Mouse (Mus musculus): ENCODE results near the gene Rptor. TPM values are rescaled to one million over a fixed set of nuclear protein-coding genes. Genes with fewer than 3 reads are reported as not detected.

Gene Rptor
- polyA plus RNA-seq, 1 experiment from 2014 or later = 9.8 TPM

DNA sequence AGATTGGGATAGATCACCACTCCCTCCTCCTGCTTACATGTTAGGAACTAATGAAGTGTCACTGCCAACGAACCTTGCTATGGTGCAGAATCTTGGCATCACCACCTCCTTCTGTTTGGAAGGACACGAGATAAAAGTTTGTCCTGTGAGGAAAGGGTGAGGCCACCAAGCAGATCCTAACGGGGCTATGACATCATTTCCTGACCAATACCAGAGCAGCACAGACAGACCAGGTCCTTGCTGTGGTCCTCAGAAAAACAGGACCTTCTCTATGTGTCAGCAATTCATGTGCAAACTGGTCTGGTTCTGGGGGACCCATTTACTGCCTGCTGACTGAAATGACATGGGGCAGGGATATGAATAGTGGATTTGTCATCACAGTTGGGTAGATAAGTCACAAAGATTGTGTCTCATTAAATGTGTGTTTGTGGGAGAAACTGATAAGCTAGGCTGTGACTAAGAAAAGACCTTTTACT is 214.7 kb downstream of the Rptor start:
- peaks cover 22% of the 10 kb centered on the region for H3K4me1 ChIP-seq (ENCODE audit: control insufficient read depth, insufficient read depth, low read length)
- H3K4me2 ChIP-seq = no peak overlapping the region
- no peaks in the 10 kb centered on the region for H3K9me3 ChIP-seq (replicated peaks; ENCODE audit: control insufficient read depth, low read length)
- WGBS (ENCODE audit: insufficient replicate concordance) = 32% methylated on average over 3 of the region's 3 CpGs
- H3K9ac ChIP-seq (ENCODE audit: low read depth, low read length) = no peak overlapping the region
- no peak overlapping the region for H3K4me3 ChIP-seq (ENCODE audit: low read depth, low read length)
- H3K36me3 ChIP-seq (ENCODE audit: control insufficient read depth, insufficient read depth, low read length) = no peaks in the 10 kb centered on the region; the same call in 1 of the 2 replicates
- no peak; the same call in 1 of the 2 replicates for ATAC-seq (replicated peaks; ENCODE audit: insufficient number of reproducible peaks, low FRiP score, low TSS enrichment)
- no peaks in the 10 kb centered on the region for H3K27me3 ChIP-seq (ENCODE audit: control insufficient read depth, insufficient read depth, low read length)
- H3K27ac ChIP-seq (ENCODE audit: low read depth, low read length) = no peak overlapping the region

DNA sequence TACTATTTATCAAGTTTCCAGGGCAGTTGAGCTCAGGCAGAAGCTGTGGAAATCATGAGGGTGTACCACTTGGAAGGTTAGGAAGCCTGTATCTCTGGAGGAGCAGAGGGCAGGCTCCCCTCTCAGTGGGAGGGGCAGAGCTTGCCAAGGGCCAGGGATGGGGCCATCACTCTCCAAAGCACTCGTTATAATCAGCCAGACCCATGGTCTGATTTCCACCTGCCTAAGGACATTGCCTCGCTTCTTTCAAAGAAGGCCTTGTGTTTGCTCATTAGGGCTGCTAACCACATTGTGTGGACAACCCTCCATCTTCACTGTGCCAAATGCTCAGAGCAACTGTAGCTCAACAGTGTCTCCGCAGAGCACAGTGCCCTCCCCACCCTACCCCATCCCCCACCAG is 215.2 kb downstream of the Rptor start:
- no peak overlapping the region for H3K4me2 ChIP-seq
- no peak overlapping the region for H3K9ac ChIP-seq (ENCODE audit: low read depth, low read length)
- H3K27me3 ChIP-seq (ENCODE audit: control insufficient read depth, insufficient read depth, low read length) = no peaks in the 10 kb centered on the region
- 53% methylated on average over 3 of the region's 3 CpGs for WGBS (ENCODE audit: insufficient replicate concordance)
- H3K4me1 ChIP-seq (ENCODE audit: control insufficient read depth, insufficient read depth, low read length) = peaks cover 22% of the 10 kb centered on the region
- no peak overlapping the region for H3K27ac ChIP-seq (ENCODE audit: low read depth, low read length)
- no peak for ATAC-seq (replicated peaks; ENCODE audit: insufficient number of reproducible peaks, low FRiP score, low TSS enrichment)
- H3K4me3 ChIP-seq (ENCODE audit: low read depth, low read length) = no peak overlapping the region
- no peaks in the 10 kb centered on the region for H3K9me3 ChIP-seq (replicated peaks; ENCODE audit: control insufficient read depth, low read length)
- H3K36me3 ChIP-seq (ENCODE audit: control insufficient read depth, insufficient read depth, low read length) = no peaks in the 10 kb centered on the region; the same call in 1 of the 2 replicates

DNA sequence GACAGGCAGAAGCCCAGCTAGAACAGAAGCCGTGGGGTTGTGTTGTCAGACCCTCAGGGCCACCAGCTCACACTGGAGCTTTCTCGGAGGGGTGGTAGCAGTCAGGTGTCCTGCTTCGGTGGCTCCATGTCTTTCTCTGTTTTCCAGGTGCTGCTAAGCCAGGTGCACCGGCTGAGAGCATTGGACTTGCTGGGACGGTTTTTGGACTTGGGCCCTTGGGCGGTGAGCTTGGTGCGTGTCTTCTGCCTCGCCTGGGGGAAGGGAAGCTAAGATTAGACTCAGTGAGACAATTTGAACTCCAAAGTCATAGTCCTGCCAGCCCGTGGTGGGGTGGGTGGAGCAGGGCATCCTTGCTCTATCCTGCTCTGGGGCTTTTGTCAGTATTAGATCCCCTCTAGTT is 218.8 kb downstream of the Rptor start:
- ATAC-seq (replicated peaks; ENCODE audit: insufficient number of reproducible peaks, low FRiP score, low TSS enrichment) = no peak
- no peak overlapping the region for H3K9ac ChIP-seq (ENCODE audit: low read depth, low read length)
- H3K27ac ChIP-seq (ENCODE audit: low read depth, low read length) = no peak overlapping the region
- no peak overlapping the region for H3K4me3 ChIP-seq (ENCODE audit: low read depth, low read length)
- peaks cover 8% of the 10 kb centered on the region for H3K36me3 ChIP-seq (ENCODE audit: control insufficient read depth, insufficient read depth, low read length)
- 85% methylated on average over 9 of the region's 9 CpGs for WGBS (ENCODE audit: insufficient replicate concordance)
- no peaks in the 10 kb centered on the region for H3K9me3 ChIP-seq (replicated peaks; ENCODE audit: control insufficient read depth, low read length)
- H3K4me1 ChIP-seq (ENCODE audit: control insufficient read depth, insufficient read depth, low read length) = peaks cover 17% of the 10 kb centered on the region
- no peaks in the 10 kb centered on the region for H3K27me3 ChIP-seq (ENCODE audit: control insufficient read depth, insufficient read depth, low read length)
- H3K4me2 ChIP-seq = no peak overlapping the region

DNA sequence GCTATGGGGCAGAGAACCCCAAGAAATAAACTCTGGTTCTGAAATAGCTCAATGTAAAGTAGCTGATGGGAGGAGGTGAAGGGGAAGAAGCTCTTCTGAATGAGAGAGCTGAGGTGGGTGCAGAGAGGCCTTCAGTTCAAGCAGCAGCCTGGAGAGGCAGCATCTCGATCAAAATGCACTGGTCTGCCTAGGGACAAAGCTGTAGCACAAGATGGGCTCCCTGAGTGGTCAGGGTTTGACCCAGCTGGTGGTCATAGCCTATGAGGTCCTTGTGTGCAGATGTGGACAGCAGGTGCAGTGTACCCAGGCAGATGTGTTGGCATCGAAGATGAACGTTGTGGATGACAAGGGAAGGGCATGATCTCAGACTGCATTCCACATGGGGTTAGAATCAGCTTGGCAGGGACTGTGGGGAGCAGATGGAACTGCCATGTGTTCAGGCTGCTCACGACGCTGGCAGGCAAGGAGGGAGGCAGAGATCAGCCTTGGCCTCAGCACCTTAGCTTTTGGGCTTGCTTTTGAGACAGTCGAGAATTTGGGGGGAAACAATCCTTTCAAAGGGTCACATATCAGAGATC is 221.5 kb downstream of the Rptor start:
- no peak overlapping the region for H3K4me3 ChIP-seq (ENCODE audit: low read depth, low read length)
- no peaks in the 10 kb centered on the region for H3K4me1 ChIP-seq (ENCODE audit: control insufficient read depth, insufficient read depth, low read length)
- no peak overlapping the region for H3K4me2 ChIP-seq
- peaks cover 19% of the 10 kb centered on the region for H3K36me3 ChIP-seq (ENCODE audit: control insufficient read depth, insufficient read depth, low read length)
- H3K27me3 ChIP-seq (ENCODE audit: control insufficient read depth, insufficient read depth, low read length) = no peaks in the 10 kb centered on the region
- WGBS (ENCODE audit: insufficient replicate concordance) = 83% methylated on average over 6 of the region's 6 CpGs
- no peak overlapping the region for H3K9ac ChIP-seq (ENCODE audit: low read depth, low read length)
- H3K9me3 ChIP-seq (replicated peaks; ENCODE audit: control insufficient read depth, low read length) = no peaks in the 10 kb centered on the region
- H3K27ac ChIP-seq (ENCODE audit: low read depth, low read length) = no peak overlapping the region
- ATAC-seq (replicated peaks; ENCODE audit: insufficient number of reproducible peaks, low FRiP score, low TSS enrichment) = no peak

DNA sequence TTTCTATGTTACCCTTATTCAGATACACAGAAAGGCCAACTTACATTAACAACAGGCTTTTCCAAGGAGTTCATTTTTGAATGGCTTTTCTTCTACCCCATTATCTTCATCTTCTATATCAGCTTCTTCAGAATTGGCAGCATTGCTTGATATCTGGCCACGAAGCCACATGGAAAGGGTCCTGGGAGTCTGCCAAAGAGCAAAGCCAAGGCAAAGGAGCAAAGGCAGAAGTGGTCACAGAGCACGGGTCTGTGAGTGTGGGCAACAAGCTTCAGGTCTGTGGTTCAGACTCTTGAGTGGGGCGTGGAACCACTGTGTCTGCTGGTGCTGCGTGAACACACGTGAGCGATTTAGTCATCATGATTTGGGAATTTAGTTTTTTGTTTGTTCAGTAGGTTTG is 223.1 kb downstream of the Rptor start:
- no peaks in the 10 kb centered on the region for H3K27me3 ChIP-seq (ENCODE audit: control insufficient read depth, insufficient read depth, low read length)
- no peak overlapping the region for H3K27ac ChIP-seq (ENCODE audit: low read depth, low read length)
- peaks cover 19% of the 10 kb centered on the region for H3K36me3 ChIP-seq (ENCODE audit: control insufficient read depth, insufficient read depth, low read length)
- 84% methylated on average over 6 of the region's 6 CpGs for WGBS (ENCODE audit: insufficient replicate concordance)
- no peak overlapping the region for H3K9ac ChIP-seq (ENCODE audit: low read depth, low read length)
- H3K4me3 ChIP-seq (ENCODE audit: low read depth, low read length) = no peak overlapping the region
- H3K4me1 ChIP-seq (ENCODE audit: control insufficient read depth, insufficient read depth, low read length) = no peaks in the 10 kb centered on the region
- H3K9me3 ChIP-seq (replicated peaks; ENCODE audit: control insufficient read depth, low read length) = no peaks in the 10 kb centered on the region
- no peak for ATAC-seq (replicated peaks; ENCODE audit: insufficient number of reproducible peaks, low FRiP score, low TSS enrichment)
- H3K4me2 ChIP-seq = no peak overlapping the region

DNA sequence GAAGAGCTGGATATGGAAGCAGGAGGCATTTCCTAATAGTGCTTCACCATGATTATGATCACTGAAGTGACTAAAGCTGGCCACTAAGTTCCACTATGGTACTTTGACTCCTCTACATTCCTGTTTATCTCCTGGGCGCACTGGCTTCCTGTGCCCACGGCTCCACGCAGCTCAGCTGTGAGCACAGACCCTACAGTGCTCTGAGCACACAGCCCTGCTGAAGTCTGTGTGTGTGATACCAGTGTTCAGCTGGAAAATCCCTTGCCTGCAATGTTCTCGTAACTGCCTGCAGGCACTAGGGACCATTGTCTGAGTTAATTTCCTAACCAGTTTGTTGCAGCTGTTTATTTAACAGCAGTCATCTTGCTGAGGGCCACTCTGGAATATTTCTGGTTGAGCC is 223.5 kb downstream of the Rptor start:
- 81% methylated on average over 4 of the region's 4 CpGs for WGBS (ENCODE audit: insufficient replicate concordance)
- Histone ChIP-seq H3K27ac (ENCODE audit: low read depth, low read length) (no peak overlapping the region), H3K9ac (ENCODE audit: low read depth, low read length) (no peak overlapping the region), H3K4me1 (ENCODE audit: control insufficient read depth, insufficient read depth, low read length) (no peaks in the 10 kb centered on the region), H3K27me3 (ENCODE audit: control insufficient read depth, insufficient read depth, low read length) (no peaks in the 10 kb centered on the region), H3K4me2 (no peak overlapping the region), H3K4me3 (ENCODE audit: low read depth, low read length) (no peak overlapping the region), H3K36me3 (ENCODE audit: control insufficient read depth, insufficient read depth, low read length) (peaks cover 19% of the 10 kb centered on the region), H3K9me3 (replicated peaks; ENCODE audit: control insufficient read depth, low read length) (no peaks in the 10 kb centered on the region)
- no peak for ATAC-seq (replicated peaks; ENCODE audit: insufficient number of reproducible peaks, low FRiP score, low TSS enrichment)

DNA sequence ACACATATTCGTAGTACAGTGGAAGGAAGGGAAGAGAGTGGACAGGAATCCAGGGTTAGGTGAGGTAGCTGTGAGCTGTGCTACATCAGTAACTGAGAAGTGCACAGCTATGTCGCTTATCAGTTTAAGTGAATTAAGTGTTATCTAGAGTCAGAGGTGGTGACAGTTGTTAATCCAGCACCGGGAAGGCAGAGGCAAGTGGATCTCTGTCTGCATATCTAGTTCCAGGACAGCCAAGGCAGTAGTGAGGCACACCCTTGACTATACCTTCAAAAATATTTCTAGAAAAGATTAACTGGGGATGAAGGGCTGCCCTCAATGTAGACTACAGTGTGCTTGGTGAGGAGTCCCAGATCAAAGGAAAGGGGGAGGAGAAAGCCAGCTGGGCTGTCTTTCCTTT is 226.4 kb downstream of the Rptor start:
- Histone ChIP-seq H3K36me3 (ENCODE audit: control insufficient read depth, insufficient read depth, low read length) (peaks cover 19% of the 10 kb centered on the region), H3K27me3 (ENCODE audit: control insufficient read depth, insufficient read depth, low read length) (no peaks in the 10 kb centered on the region), H3K9ac (ENCODE audit: low read depth, low read length) (no peak overlapping the region), H3K4me1 (ENCODE audit: control insufficient read depth, insufficient read depth, low read length) (no peaks in the 10 kb centered on the region), H3K27ac (ENCODE audit: low read depth, low read length) (no peak overlapping the region), H3K9me3 (replicated peaks; ENCODE audit: control insufficient read depth, low read length) (no peaks in the 10 kb centered on the region), H3K4me3 (ENCODE audit: low read depth, low read length) (no peak overlapping the region), H3K4me2 (no peak overlapping the region)
- 53% methylated on average over 3 of the region's 3 CpGs for WGBS (ENCODE audit: insufficient replicate concordance)
- no peak for ATAC-seq (replicated peaks; ENCODE audit: insufficient number of reproducible peaks, low FRiP score, low TSS enrichment)

DNA sequence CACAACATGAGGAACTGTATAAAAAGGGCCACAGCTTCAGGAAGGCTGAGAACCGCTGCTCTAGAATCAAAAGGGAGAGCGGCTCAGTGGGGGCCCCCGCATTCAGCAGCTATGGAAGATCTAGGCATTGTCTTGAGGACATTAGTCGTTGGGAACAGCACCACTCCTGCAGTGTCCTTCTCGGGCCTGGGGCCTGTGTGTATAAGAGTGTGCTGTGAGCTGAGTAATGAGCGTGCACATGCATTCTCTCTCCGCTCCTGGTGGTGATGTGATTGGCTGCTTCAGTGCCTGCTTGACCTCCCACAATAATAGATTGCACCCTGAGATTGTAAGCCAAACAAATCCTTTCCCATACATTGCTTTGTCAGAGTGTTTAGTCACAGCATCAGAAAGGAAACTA is 229.0 kb downstream of the Rptor start:
- Histone ChIP-seq H3K9me3 (replicated peaks; ENCODE audit: control insufficient read depth, low read length) (no peaks in the 10 kb centered on the region), H3K9ac (ENCODE audit: low read depth, low read length) (no peak overlapping the region), H3K4me3 (ENCODE audit: low read depth, low read length) (no peak overlapping the region), H3K4me1 (ENCODE audit: control insufficient read depth, insufficient read depth, low read length) (no peaks in the 10 kb centered on the region; the same call in 1 of the 2 replicates), H3K27ac (ENCODE audit: low read depth, low read length) (no peak overlapping the region), H3K4me2 (no peak overlapping the region), H3K36me3 (ENCODE audit: control insufficient read depth, insufficient read depth, low read length) (peaks cover 11% of the 10 kb centered on the region), H3K27me3 (ENCODE audit: control insufficient read depth, insufficient read depth, low read length) (no peaks in the 10 kb centered on the region)
- no peak for ATAC-seq (replicated peaks; ENCODE audit: insufficient number of reproducible peaks, low FRiP score, low TSS enrichment)
- WGBS (ENCODE audit: insufficient replicate concordance) = 85% methylated on average over 7 of the region's 7 CpGs

DNA sequence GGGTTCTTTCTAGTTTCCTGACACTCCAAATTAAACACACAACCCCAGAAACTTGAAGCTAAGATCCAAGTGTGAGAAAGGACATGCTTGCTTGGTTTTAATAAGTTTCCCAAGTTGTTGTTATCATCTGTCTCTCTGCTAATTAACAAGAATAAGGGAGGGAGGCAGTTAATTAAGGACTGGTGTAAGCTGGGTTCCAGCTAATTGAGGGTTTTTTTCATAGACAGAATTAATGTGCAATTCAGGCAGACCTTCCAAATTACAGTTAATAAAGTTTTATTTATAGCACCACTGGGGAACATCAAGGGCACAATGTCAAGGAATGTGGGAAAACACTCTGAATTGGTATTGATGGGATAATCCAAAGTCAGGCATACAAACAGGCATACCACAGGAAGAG is 230.6 kb downstream of the Rptor start:
- H3K36me3 ChIP-seq (ENCODE audit: control insufficient read depth, insufficient read depth, low read length) = peaks cover 7% of the 10 kb centered on the region
- no peak overlapping the region for H3K9ac ChIP-seq (ENCODE audit: low read depth, low read length)
- no peak overlapping the region for H3K4me3 ChIP-seq (ENCODE audit: low read depth, low read length)
- H3K27me3 ChIP-seq (ENCODE audit: control insufficient read depth, insufficient read depth, low read length) = no peaks in the 10 kb centered on the region
- H3K9me3 ChIP-seq (replicated peaks; ENCODE audit: control insufficient read depth, low read length) = no peaks in the 10 kb centered on the region
- no peak overlapping the region for H3K4me2 ChIP-seq
- no peak for ATAC-seq (replicated peaks; ENCODE audit: insufficient number of reproducible peaks, low FRiP score, low TSS enrichment)
- no peaks in the 10 kb centered on the region; the same call in 1 of the 2 replicates for H3K4me1 ChIP-seq (ENCODE audit: control insufficient read depth, insufficient read depth, low read length)
- H3K27ac ChIP-seq (ENCODE audit: low read depth, low read length) = no peak overlapping the region
